Mouse (Mus musculus): ENCODE results near the gene Rrp9. TPM values are rescaled to one million over a fixed set of nuclear protein-coding genes. Genes with fewer than 3 reads are reported as not detected.
A peak's percentile ranks its signal among the peaks of the same experiment; 100 is the strongest.

Gene Rrp9
- polyA plus RNA-seq, 1 experiment from 2014 or later, result 45.9 TPM

DNA sequence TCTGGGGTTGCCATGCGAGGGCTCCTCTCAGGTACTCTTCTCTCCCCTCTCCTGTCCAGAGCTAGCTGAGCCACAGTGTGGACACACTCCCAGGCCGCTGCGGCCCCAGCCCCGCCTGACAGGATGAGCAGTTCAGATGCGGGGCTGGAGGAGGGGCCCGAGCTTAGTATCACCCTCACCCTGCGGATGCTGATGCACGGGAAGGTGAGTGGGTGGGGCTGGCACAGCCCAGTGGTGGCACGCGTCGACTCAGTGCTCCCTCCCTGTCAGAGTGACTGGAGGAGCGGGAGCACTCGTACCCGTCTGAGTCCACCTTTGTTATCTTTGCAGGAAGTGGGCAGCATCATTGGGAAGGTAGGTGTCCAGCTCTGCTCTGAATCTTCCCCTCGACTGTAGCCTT, 15.8 kb upstream of the Rrp9 start:
- Histone ChIP-seq H3K4me3 (no peak overlapping the region), H3K9me3 (no peaks in the 10 kb centered on the region), H3K9ac (no peak overlapping the region), H3K4me2 (no peak overlapping the region), H3K27me3 (no peaks in the 10 kb centered on the region), H3K4me1 (replicated peaks) (peaks cover 57% of the 10 kb centered on the region), H3K27ac (replicated peaks) (no peak overlapping the region), H3K36me3 (peaks cover 28% of the 10 kb centered on the region)
- 82% methylated on average over 15 of the region's 15 CpGs for WGBS
- no peak for ATAC-seq (ENCODE audit: low FRiP score, low read depth)

DNA sequence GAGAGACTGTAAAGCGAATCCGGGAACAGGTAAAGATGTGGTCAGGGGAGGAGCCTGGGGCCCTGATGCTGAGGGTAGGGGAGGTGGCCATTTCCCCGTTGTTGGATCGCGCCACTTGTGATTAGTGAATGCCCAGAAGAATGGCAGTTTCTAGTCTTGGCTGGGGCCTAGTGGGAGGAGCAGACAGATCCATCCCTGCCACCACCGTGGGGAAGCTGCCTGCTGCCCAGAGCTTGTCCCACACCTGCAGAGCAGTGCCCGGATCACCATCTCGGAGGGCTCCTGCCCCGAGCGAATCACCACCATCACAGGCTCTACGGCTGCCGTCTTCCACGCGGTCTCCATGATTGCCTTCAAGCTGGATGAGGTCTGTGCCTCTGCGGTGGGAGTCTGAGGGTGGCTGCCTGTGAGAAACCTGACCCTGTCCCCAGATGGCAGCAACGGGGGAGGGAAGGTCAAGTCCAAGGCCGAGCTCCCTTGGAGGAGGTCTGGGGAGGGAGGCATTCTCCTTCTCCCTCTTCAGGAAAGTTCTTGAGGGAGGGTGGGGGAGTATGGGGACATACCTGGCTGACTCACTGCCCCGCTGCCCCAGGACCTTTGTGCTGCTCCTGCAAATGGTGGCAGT, 15.2 kb upstream of the Rrp9 start:
- Histone ChIP-seq H3K36me3 (peaks cover 28% of the 10 kb centered on the region), H3K27me3 (no peaks in the 10 kb centered on the region), H3K27ac (replicated peaks) (no peak overlapping the region), H3K4me3 (no peak overlapping the region), H3K9me3 (no peaks in the 10 kb centered on the region), H3K4me2 (no peak overlapping the region), H3K4me1 (replicated peaks) (peaks cover 57% of the 10 kb centered on the region), H3K9ac (no peak overlapping the region)
- ATAC-seq (ENCODE audit: low FRiP score, low read depth), result no peak
- WGBS, result 75% methylated on average over 18 of the region's 18 CpGs

DNA sequence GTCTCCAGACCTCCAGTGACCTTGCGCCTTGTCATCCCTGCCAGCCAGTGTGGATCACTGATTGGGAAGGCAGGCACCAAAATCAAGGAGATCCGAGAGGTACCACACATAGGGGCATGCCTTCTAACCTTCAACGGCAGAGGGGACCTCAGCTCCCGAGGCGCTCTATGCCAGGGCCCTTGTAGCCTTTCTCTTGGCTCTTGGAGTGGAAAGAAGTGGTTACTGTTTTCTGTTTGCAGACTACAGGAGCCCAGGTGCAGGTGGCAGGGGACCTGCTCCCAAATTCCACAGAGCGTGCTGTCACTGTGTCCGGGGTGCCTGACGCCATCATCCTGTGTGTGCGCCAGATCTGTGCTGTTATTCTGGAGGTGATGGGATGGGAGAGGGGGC, 14.7 kb upstream of the Rrp9 start:
- no peak overlapping the region for H3K9ac ChIP-seq
- H3K4me1 ChIP-seq (replicated peaks), result peaks cover 57% of the 10 kb centered on the region
- ATAC-seq (ENCODE audit: low FRiP score, low read depth), result no peak
- H3K36me3 ChIP-seq, result peaks cover 28% of the 10 kb centered on the region
- H3K4me2 ChIP-seq, result no peak overlapping the region
- no peak overlapping the region for H3K27ac ChIP-seq (replicated peaks)
- no peaks in the 10 kb centered on the region for H3K27me3 ChIP-seq
- 94% methylated on average over 9 of the region's 9 CpGs for WGBS
- no peak overlapping the region for H3K4me3 ChIP-seq
- no peaks in the 10 kb centered on the region for H3K9me3 ChIP-seq

DNA sequence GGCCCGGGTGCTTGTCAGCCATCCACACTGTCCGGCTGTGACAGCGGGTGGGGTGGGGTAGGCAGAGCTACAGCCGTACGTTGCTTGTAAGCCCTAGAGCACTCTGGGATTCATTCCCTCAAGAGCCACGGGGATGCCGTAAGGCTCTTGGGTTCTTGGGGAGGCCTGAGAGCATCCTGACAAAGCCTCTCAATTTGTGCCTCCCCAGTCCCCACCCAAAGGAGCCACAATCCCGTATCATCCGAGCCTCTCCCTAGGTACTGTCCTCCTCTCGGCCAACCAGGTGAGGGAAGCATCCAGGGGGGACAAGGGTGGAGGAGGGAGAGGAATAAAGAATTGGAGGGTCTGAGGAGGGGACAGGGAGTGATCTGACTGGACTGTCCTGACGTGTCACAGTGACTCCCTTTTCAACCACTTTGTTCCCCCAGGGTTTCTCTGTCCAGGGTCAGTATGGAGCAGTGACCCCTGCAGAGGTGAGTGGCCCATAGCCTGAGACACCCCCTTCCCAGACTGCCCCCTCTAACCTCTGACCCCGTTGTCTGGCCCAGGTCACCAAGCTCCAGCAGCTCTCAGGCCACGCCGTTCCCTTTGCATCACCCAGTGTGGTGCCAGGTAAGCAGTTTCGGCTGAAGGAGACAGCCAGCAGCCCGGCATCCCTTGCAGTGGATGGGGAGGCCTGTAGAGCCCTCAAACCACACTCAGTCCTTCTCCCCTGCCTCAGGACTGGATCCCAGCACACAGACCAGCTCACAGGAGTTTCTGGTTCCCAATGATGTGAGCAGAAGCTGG, 13.9 kb upstream of the Rrp9 start:
- H3K9ac ChIP-seq, result no peak overlapping the region
- peaks cover 28% of the 10 kb centered on the region for H3K36me3 ChIP-seq
- no peak overlapping the region for H3K4me3 ChIP-seq
- H3K27ac ChIP-seq (replicated peaks), result no peak overlapping the region
- ATAC-seq (ENCODE audit: low FRiP score, low read depth), result no peak
- no peaks in the 10 kb centered on the region for H3K9me3 ChIP-seq
- no peaks in the 10 kb centered on the region for H3K27me3 ChIP-seq
- 79% methylated on average over 16 of the region's 16 CpGs for WGBS
- H3K4me1 ChIP-seq (replicated peaks), result peaks cover 51% of the 10 kb centered on the region
- H3K4me2 ChIP-seq, result no peak overlapping the region

DNA sequence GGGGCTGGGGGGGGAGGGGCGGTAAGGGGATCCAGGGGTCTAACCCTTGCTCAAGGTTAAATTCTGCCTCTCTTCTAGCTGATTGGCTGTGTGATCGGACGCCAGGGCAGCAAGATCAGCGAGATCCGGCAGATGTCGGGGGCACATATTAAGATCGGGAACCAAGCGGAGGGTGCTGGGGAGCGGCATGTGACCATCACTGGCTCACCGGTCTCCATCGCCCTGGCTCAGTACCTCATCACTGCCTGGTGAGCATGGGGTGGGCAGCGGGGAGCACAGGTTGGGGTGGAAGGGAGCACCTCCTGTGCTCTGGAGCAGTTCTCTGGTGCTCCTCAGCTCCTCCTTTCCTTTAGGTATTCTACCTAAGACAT, 13.3 kb upstream of the Rrp9 start:
- no peak overlapping the region for H3K27ac ChIP-seq (replicated peaks)
- H3K4me2 ChIP-seq, result no peak overlapping the region
- whole genome bisulfite sequencing, result 86% methylated on average over 12 of the region's 12 CpGs
- H3K9me3 ChIP-seq, result no peaks in the 10 kb centered on the region
- H3K4me1 ChIP-seq (replicated peaks), result peaks cover 45% of the 10 kb centered on the region
- no peak for ATAC-seq (ENCODE audit: low FRiP score, low read depth)
- no peak overlapping the region for H3K4me3 ChIP-seq
- H3K36me3 ChIP-seq, result peaks cover 28% of the 10 kb centered on the region
- H3K27me3 ChIP-seq, result no peaks in the 10 kb centered on the region
- no peak overlapping the region for H3K9ac ChIP-seq

DNA sequence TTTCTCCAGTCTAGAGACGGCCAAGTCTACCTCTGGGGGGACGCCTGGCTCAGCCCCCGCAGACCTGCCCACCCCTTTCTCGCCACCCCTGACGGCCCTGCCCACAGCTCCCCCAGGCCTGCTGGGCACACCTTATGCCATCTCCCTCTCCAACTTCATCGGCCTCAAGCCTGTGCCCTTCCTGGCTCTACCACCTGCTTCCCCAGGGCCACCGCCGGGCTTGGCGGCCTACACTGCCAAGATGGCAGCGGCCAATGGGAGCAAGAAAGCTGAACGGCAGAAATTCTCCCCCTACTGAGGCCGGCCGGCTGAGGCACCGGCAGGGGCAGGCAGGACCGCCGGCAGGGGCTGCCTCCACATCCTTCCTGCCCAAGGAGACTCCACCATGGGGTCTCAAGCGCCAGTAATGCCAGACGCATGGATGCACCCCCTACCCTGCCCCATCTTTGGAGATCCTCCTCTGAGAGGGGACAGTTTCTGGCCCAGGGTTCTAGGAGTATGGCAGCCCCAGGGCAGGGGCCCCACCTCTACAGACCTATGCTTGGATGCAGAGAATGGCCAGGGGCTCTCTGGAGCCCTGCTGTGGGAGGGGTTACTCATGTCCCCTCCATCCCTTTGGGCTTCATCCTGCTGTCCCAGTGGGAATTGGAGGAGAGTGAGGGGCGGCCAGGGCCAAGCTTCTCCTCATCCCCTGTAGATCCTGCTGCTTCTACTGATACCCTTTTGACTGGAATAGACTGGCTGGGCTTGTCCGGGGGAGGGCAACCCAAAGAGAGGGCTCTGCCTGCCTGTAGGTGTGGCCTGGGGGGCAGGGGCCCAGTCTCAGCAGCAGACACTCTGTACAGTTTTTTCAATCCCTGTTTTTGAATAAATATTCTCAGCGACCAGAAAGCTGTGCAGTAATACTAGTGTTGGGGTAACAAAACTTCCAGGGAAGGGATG, 12.4 kb upstream of the Rrp9 start:
- no peaks in the 10 kb centered on the region for H3K9me3 ChIP-seq
- H3K27ac ChIP-seq (replicated peaks), result no peak overlapping the region
- H3K27me3 ChIP-seq, result no peaks in the 10 kb centered on the region
- H3K4me2 ChIP-seq, result no peak overlapping the region
- no peak overlapping the region for H3K4me3 ChIP-seq
- no peak overlapping the region for H3K9ac ChIP-seq
- no peak for ATAC-seq (ENCODE audit: low FRiP score, low read depth)
- WGBS, result 75% methylated on average over 21 of the region's 21 CpGs
- H3K36me3 ChIP-seq, result peaks cover 28% of the 10 kb centered on the region
- H3K4me1 ChIP-seq (replicated peaks), result peaks cover 36% of the 10 kb centered on the region

DNA sequence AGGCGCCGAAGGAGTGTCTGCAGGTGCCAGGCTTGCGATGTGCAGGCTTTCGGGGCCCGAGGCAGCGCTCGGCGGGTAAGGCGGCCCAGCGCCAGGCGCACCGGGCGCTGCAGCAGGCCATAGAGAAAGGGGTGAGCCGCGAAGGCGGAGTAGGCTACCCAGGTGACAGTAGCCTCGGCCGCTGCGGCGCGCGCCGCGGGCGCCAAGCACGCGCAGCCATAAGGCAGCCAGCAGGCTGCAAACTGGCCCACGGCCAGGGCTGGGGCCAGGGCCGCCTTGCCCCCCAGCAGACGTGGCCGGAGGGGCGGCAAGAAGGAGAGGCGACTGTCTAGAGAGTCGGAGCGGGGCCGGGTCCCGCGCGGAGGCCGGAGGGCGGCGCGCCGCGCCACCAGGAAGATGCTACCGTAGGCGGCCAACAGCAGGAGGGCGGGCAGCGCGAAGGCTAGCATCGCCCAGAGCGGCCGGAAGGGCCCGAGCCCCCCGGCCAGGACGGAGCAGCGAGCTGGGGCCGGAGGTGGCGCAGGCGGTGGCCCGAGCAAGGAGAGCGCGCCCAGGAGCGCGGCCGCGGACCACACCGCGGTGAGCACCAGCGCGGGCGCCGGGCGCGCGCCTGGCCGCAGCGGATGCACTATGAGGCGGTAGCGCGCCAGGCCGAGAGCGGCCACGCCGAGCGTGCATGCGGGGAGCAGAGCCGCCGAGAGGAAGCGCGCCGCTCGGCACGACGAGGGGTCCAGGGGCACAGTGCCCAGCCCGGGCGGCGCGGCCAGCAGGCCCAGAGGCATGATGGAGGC, 10.8 kb upstream of the Rrp9 start:
- H3K4me2 ChIP-seq, result peak overlapping the region; percentile 91
- ATAC-seq (ENCODE audit: low FRiP score, low read depth), result peak; percentile 78
- peaks cover 28% of the 10 kb centered on the region for H3K36me3 ChIP-seq
- H3K27me3 ChIP-seq, result no peaks in the 10 kb centered on the region
- WGBS, result 2% methylated on average over 86 of the region's 99 CpGs
- peaks cover 23% of the 10 kb centered on the region for H3K4me1 ChIP-seq (replicated peaks)
- H3K9ac ChIP-seq, result peak overlapping the region; percentile 73
- peak overlapping the region; percentile 49 for H3K4me3 ChIP-seq
- H3K27ac ChIP-seq (replicated peaks), result peak overlapping the region; percentile 90
- H3K9me3 ChIP-seq, result no peaks in the 10 kb centered on the region

DNA sequence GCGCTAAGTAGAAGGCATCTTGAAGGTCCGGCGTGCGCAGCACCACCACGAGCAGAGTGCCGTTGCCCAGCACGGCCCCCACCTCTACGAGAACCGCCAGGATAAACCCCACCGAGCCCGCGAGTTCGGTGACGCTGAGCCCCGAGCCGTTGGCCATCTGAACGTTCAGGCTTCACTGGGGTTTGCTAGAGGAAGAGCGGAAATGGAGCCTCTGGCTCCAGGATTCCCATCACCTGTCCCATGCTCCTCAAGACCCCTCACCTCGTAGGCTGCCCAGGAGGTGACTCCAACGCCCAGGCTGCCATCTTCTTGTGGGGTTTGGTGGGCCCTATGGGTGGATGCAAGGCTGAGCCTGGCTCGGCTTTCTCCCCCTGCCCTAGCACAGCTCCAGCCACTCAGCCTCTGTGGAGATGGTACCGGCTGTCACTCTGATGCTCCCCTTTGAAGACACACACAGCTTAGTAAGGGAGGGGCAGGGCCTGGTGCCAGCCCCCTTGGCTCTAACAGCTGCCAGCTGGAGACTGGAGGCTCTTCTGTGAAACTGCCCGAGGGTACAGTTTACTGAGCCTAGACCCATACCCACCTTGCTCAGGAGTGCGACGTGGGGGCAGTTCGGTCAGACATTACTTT, 10.1 kb upstream of the Rrp9 start, which contains the start of gene Gpr62:
Gene Gpr62 (minus strand): TSS at position 368 of the 630 bp plus-strand sequence.
- H3K27me3 ChIP-seq, result no peaks in the 10 kb centered on the region

DNA sequence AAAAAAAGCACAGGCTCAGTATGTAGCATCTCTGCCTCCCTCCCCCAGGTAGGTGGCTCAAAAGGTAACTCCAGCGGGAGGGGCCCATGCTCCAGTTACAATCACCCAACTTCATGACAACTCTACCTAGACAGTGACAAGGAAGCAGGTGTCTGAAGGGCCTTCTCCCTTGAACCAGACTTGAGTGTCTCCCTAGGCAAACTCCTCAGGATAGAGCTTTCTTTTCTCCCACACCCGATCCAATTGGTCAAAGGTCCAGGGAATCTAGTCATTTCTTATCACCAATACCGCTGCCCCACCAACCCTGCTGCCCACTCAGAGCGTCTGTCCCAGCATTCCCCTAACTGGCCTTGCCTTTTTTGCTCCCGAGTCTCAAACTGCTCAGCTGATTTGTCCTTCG, 9.0 kb upstream of the Rrp9 start:
- peaks cover 17% of the 10 kb centered on the region for H3K36me3 ChIP-seq
- H3K9ac ChIP-seq, result no peak overlapping the region
- H3K27ac ChIP-seq (replicated peaks), result no peak overlapping the region
- H3K9me3 ChIP-seq, result no peaks in the 10 kb centered on the region
- peaks cover 22% of the 10 kb centered on the region for H3K4me1 ChIP-seq (replicated peaks)
- H3K4me2 ChIP-seq, result no peak overlapping the region
- no peak overlapping the region for H3K4me3 ChIP-seq
- no peaks in the 10 kb centered on the region for H3K27me3 ChIP-seq
- no peak for ATAC-seq (ENCODE audit: low FRiP score, low read depth)
- 88% methylated on average over 6 of the region's 6 CpGs for WGBS

More for the DNA sequence above, 10.1 kb upstream of the Rrp9 start, which contains the start of gene Gpr62:
- Histone ChIP-seq H3K4me2 (peak within 1 kb of the TSS; percentile 91), H3K27ac (replicated peaks) (peak within 1 kb of the TSS; percentile 90), H3K36me3 (peaks cover 25% of the 10 kb centered on the region), H3K9me3 (no peaks in the 10 kb centered on the region), H3K4me3 (peak within 1 kb of the TSS; percentile 49), H3K4me1 (replicated peaks) (peaks cover 22% of the 10 kb centered on the region), H3K9ac (peak within 1 kb of the TSS; percentile 73)
- ATAC-seq (ENCODE audit: low FRiP score, low read depth), result peak; percentile 36
- WGBS, result 23% methylated on average over 26 of the region's 26 CpGs

DNA sequence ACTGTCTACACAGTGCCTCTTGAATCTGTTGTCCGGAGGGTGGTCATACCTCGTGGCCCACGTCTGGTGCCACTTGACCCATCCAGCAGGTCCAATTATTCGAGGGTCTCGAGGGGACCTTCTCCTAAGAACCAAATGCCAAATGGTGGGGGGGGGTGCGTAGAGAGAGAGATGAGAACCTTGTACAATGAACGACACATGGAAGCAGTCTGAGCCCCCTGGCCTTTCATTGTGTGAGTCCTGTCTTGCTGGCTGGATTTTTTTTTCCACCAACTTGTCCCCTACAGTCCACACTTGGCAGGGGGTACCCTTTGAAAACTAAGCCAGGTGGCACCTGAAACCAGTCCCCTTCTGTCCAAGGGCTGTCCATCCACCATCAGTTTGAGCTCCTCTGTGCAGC, 8.0 kb upstream of the Rrp9 start:
- WGBS, result 89% methylated on average over 7 of the region's 7 CpGs
- H3K36me3 ChIP-seq, result peaks cover 8% of the 10 kb centered on the region; the same call in 1 of the 2 replicates
- ATAC-seq (ENCODE audit: low FRiP score, low read depth), result no peak
- peaks cover 22% of the 10 kb centered on the region for H3K4me1 ChIP-seq (replicated peaks)
- no peaks in the 10 kb centered on the region for H3K9me3 ChIP-seq
- no peak overlapping the region for H3K27ac ChIP-seq (replicated peaks)
- no peak overlapping the region for H3K4me3 ChIP-seq
- H3K9ac ChIP-seq, result no peak overlapping the region
- H3K27me3 ChIP-seq, result no peaks in the 10 kb centered on the region
- H3K4me2 ChIP-seq, result no peak overlapping the region

DNA sequence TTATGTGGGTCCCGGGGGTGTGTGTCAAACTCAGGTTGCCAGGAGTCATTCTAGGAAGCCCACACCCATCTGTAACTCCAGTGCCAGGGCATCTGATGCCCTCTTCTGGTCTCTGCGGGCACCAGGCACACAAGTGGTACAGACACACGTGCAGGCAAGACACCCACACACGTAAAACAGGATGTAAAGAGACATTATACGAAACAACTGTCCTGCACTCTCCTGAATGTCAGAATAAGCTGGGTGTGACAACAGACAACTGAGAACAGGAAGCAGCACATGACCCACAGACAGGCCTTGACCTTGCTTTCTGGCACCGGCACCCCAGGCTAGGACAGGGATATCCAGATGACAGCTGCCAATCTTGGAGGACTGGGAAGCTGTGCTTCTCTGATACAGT, 6.4 kb upstream of the Rrp9 start:
- no peaks in the 10 kb centered on the region for H3K36me3 ChIP-seq
- WGBS, result 73% methylated on average over 6 of the region's 6 CpGs
- no peak for ATAC-seq (ENCODE audit: low FRiP score, low read depth)
- peaks cover 23% of the 10 kb centered on the region for H3K4me1 ChIP-seq (replicated peaks)
- no peak overlapping the region for H3K4me3 ChIP-seq
- no peaks in the 10 kb centered on the region for H3K9me3 ChIP-seq
- no peak overlapping the region for H3K9ac ChIP-seq
- no peak overlapping the region for H3K4me2 ChIP-seq
- H3K27ac ChIP-seq (replicated peaks), result no peak overlapping the region
- no peaks in the 10 kb centered on the region for H3K27me3 ChIP-seq

Measured in hindbrain, embryonic 15.5 days (tissue).